Mouse (Mus musculus) urinary bladder, postnatal 36 days (tissue): ENCODE measurements around the gene Tmem253.
"Not testable (repeated sequence)": the region's sequence is repeated elsewhere in the genome, so short reads cannot be mapped to it uniquely, and the experiment has no call there.

ENCODE experiments used
- DNase-seq, 2 experiments: peaks; one replicate each; pipeline ENCODE4 v3.0.0; 2022; ENCODE audit warnings: low spot score in 2 of 2, mixed read lengths in 1 of 2

Tmem253 gene

GRCm38 (mm10) chr14:52021568-52022212, 6.2 kb downstream of the Tmem253 start:
- DNase-seq = no peak

GRCm38 (mm10) chr14:52022244-52022708, 6.8 kb downstream of the Tmem253 start:
- no peak for DNase-seq

DNA sequence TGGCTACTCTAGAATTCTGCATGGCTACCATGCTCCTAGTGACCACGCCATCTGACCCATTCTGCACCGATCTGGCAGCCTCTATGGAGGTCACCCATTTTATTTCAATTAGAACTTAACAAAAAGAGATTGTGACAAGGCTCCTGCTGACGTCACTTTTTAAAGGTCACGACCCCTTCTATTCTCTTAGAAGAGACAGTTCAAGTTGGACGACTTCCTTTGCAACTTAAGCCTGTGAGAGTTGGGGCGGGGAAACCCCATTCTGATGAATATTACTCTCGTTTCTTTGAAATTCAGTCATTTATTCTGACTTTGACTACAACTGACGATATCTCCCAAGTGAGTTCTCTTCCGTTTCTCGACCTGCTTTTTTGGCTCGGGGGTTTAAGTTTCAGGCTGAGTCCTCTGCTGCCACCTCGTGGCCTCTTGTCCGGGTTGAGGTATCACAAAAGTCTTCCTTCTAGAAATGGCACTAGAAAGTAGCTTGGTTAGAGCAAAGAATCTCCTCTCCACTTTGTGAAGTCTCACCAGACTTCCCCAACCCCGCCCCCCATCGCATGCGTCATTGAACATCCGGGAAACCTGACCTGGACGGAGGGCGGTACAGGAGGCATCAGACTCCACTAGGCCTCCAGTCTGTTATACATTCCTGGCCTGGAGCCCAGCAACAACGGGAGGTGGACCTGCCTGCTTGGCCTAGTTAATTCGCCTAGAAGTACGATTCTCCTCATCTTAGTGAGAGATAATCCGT, 7.4 kb downstream of the Tmem253 start:
- DNase-seq = peak; percentile 79 to 89

GRCm38 (mm10) chr14:52024133-52024532, 8.7 kb downstream of the Tmem253 start:
- DNase-seq = no peak

DNA sequence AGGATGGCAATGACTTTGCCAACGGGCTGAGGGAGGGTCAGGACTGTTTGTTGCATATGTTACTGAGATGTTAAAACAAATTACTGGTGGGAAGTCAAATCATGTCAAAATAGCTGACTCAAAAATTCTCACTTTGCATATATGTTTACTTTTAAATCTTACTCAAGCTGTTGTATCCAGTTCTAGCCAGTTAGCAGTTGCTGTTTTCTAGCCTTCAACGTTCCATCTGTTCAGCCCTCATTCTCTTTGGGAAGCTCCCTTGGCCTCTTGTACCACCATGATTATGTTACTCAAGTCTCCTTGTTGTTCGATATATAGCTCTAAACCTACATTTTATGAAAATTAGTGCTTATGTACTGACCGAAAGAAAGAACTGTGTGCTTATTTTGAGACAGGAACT, 10.9 kb downstream of the Tmem253 start:
- DNase-seq = no peak

DNA sequence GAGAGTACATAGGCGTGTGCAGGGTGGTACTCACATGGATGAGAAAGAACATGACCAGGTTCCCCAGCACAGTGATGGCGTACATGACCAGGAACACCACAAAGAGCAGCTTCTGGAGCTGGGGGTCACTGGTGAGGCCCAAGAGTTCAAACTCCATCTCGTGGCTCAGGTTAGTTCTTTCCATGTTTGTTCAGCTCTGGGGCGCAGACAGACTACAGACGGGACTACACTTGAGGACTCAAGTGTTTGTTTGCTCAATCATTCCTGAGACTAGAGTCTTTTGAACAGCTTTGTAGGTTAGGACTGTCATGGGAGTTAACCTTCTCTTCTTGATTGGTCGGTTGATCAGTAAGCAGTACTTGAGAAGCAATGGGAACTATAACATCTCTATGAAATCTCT, 20.5 kb downstream of the Tmem253 start:
- DNase-seq = no peak

GRCm38 (mm10) chr14:52039332-52039731, 23.9 kb downstream of the Tmem253 start:
- DNase-seq = no peak

- DNase-seq = not testable (repeated sequence)
These were observed 26.9 kb downstream of the Tmem253 start, which contains the start of gene Olfr221 for GRCm38 (mm10) chr14:52042359-52042758. Olfr221 (minus strand) TSS chr14:52042459.

- no peak for DNase-seq
These were observed 28.0 kb downstream of the Tmem253 start for GRCm38 (mm10) chr14:52043446-52043845.

GRCm38 (mm10) chr14:52044901-52045678, 29.6 kb downstream of the Tmem253 start:
- no peak for DNase-seq

- DNase-seq = no peak
These were observed 30.6 kb downstream of the Tmem253 start for GRCm38 (mm10) chr14:52045966-52046565.

- not testable (repeated sequence) for DNase-seq
These were observed 37.3 kb downstream of the Tmem253 start for GRCm38 (mm10) chr14:52052720-52053119.

DNA sequence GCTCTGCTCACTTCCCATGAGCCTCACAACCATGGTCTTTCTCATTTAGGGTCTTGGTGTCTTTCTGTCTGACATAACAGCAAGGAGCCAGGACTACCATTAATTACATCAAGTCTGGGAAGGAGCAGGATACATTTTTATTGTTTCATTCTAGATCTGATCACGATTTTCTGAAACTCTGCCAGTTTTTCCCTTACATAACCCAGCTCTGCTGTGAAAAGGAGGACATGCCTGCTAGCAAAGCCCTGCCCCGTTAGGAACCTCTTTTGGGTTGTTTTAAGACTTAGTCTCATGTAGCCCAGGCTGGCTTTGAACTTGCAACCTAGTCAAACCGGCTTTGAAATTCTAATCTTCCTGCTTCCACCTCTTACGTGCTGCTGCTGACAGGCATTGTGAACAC, 44.5 kb downstream of the Tmem253 start:
- no peak for DNase-seq

GRCm38 (mm10) chr14:52060800-52061199, 45.3 kb downstream of the Tmem253 start:
- DNase-seq = no peak

GRCm38 (mm10) chr14:52061798-52062197, 46.3 kb downstream of the Tmem253 start:
- no peak for DNase-seq

GRCm38 (mm10) chr14:52066135-52066534, 50.7 kb downstream of the Tmem253 start:
- no peak for DNase-seq
